Mouse (Mus musculus) monocyte, adult 2 months (primary cell): ENCODE measurements around the gene Gm17019.
"Not testable (repeated sequence)": the region's sequence is repeated elsewhere in the genome, so short reads cannot be mapped to it uniquely, and the experiment has no call there.

Source experiments
- DNase-seq, 2 experiments: peaks; one replicate each; pipeline ENCODE4 v3.0.0; 2022; ENCODE audit warnings: low spot score in 2 of 2, low read depth in 1 of 2

Gene Gm17019

GRCm38 (mm10) chr5:15032898-15033297, at the start of gene Gm17019:
Gene Gm17019 (minus strand): TSS chr5:15032998.
- DNase-seq = not testable (repeated sequence)

- not testable (repeated sequence) for DNase-seq
Measured at GRCm38 (mm10) chr5:15062385-15062715, 29.6 kb upstream of the Gm17019 start.

- DNase-seq = not testable (repeated sequence)
Measured at GRCm38 (mm10) chr5:15061638-15062384, 29.0 kb upstream of the Gm17019 start.

DNA sequence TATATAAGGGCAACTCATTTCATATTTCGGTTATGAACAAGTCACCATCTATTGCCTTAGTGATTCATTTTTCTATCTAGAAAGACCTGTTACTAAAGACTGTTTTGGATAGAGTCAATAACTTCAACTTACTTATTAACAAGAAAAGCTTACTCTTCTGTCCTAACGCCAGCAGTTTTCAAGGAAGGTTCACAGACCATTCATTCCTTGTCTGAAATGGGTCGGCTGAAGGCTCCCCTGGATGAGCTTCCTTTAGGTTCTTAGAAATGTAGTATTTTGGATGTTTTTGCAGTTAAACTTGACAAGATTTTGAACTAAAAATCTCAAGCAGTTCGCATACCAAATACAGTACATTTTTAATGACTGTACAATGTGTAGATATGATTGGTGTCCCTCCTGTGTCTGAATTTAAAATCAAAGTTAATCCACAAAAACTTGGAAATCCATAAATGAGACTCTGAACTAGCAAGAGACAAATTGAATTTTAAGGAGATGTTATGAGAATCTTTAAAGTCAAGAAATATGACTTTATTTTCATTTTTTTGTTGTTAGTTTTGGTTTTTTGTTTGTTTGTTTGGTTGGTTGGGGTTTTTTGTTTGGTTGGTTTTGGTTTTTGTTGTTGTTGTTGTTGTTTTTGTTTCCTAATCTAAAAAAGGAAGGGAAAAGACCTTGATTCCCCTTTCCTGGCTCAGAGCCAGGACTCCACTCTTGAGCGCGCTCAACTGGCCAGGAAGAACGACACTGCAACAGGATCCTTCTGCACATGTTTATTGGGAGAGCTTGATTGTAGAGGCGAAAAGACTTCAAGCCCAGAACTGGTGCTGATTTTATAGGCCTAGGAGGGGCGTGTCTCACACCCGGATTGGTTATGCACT, 21.6 kb upstream of the Gm17019 start:
- not testable (repeated sequence) for DNase-seq

GRCm38 (mm10) chr5:15053606-15053962, 20.8 kb upstream of the Gm17019 start:
- not testable (repeated sequence) for DNase-seq

GRCm38 (mm10) chr5:15052945-15053605, 20.3 kb upstream of the Gm17019 start:
- not testable (repeated sequence) for DNase-seq

DNA sequence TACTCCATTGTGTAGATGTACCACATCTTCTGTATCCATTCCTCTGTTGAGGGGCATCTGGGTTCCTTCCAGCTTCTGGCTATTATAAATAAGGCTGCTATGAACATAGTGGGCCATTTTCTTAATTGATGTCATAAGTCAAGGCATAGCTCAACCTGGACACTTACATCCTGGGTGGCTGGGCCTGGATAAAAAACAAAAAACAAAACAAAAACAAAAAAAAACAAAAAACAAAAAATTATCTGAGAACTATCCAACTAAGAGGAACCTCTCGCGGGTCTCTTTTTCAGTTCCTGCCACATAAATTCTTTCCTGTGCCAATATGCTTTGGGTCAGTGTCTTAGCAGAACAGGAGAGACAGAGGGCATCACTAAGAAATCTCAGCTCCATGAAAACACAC, 18.0 kb upstream of the Gm17019 start:
- not testable (repeated sequence) for DNase-seq

- DNase-seq = not testable (repeated sequence)
Measured at GRCm38 (mm10) chr5:15044830-15045767, 12.3 kb upstream of the Gm17019 start.

DNA sequence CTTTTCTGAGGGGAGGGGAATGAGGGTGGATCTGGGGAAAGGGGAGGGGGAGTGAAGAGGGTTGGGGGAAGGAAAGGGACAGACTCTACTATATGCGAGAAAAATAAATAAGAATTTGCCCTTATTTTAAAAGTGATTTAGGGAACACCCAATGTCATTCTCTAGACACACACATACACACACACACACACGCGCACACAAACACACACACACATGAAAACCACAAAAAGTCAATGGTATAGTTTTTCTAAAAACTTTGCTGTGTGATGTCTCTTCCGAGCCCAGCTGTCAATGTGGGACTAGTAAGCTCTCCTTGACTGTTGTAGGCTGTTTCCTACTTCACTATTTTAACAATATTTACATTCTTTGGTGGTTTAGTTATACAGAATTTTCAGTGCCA, 8.0 kb upstream of the Gm17019 start:
- DNase-seq = not testable (repeated sequence)

GRCm38 (mm10) chr5:15039984-15040383, 7.2 kb upstream of the Gm17019 start:
- DNase-seq = not testable (repeated sequence)

GRCm38 (mm10) chr5:15024316-15024715, 8.5 kb downstream of the Gm17019 start:
- DNase-seq = not testable (repeated sequence)

DNA sequence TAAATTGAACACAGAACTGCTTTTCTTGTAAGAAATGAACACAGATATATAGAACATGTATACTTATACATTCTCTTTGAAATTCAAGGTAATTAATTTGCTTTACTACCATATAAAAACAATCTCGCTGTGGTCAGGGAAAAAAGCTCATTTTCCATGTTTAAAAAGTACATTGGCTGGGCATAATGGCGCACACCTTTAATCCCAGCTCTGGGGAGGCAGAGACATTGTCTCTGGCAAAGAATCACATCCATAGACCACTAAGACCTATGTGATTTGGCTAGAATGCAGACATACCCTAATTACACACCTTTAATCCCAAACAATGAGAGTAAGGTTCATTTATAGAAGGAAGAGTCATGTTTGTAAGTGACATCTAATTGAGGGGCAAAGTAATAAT, 12.7 kb downstream of the Gm17019 start:
- DNase-seq = not testable (repeated sequence)

- not testable (repeated sequence) for DNase-seq
Measured at GRCm38 (mm10) chr5:15010639-15011582, 21.9 kb downstream of the Gm17019 start.

DNA sequence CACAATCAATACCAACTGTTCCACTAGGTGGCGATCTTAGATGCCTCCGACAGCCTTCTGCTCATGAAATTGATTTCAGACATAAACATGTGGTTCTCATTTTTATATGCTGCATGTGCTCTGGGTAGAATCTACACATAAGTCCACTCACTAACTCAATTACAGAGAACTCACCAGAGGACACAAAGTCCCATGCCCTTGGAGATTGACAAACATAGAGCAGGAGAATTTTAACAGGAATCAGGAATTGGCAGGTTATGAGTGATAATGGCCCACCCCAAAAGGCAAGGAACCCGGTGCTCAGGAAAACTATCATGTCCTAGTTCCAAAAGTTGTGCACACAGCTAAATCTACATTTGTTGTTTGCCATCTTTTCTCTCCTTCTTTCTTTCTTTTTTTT, 25.9 kb downstream of the Gm17019 start:
- not testable (repeated sequence) for DNase-seq

DNA sequence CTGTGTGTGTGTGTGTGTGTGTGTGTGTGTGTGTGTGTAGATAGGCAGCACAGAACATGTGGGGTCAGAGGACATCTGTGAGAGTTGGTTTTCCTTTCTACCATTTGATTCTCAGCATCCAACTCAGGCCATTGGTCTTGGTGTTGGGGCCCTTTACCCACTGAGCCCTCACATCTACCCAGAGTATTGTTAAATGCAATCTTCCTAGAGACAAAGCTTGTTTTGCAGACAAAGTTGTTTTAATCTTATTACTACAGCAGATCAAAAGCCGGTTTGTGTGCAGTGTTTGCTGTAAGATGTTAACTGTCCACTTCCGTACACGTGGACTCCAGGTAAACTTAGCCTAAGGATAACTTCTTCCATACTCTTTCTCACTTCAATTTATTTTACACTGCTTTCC, 26.5 kb downstream of the Gm17019 start:
- DNase-seq = not testable (repeated sequence)

GRCm38 (mm10) chr5:15005584-15005983, 27.2 kb downstream of the Gm17019 start:
- DNase-seq = not testable (repeated sequence)

DNA sequence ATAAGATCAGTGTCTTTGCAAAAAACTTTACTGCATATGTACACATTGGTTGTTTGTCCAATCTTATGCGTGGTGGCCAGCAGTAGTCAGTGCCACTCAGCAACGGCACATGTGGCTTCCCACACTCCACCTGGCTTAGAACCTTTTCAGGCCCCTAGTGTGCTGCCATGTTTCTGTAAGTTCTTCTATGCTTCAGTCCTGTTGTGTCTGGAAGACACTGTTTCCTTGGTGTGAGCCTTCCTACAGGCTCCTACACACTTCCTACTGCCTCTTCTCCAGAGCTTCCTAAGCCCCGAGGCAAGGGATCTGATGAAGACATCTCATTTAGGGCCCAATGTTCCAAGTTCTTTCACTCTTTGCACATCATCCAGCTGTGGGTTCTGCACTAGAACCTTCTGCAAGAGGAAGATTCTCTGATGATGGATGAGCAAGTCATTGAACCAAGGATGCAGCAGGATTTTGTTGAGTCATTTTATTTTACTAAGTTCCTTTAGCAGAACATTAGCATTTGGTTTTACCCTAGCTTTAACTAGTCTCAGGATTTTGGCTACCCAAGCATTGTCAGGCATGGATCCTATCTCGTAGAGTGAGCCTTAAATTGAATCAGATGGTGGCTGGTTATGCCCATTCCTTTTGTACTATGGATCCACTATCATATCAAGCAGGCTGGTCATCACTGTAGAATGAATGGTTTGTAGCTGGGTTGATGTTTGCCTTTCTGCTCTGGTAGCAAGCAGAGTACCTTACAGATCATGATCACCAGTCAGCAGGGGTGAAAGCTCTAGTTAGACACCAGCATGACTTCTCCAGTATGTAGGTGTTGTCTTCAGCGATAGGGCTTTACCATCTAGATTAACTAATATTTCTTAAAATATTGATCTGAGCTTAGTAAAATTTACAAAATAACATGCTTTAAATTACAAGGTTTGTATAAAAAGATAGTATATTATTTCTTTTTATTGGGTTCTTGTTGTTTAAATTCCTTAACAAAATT, 27.9 kb downstream of the Gm17019 start:
- DNase-seq = not testable (repeated sequence)

- DNase-seq = not testable (repeated sequence)
Measured at GRCm38 (mm10) chr5:14998077-14998476, 34.7 kb downstream of the Gm17019 start.
